Mouse (Mus musculus) adrenal gland, postnatal 10 days (tissue): ENCODE data around the gene Taok3. TPM values are rescaled to one million over a fixed set of nuclear protein-coding genes. Genes with fewer than 3 reads are reported as not detected.

Source experiments
- DNase-seq: peaks from one replicate; pipeline ENCODE4 v3.0.0; 2021; ENCODE audit warnings: mixed read lengths
- total RNA-seq, 2 experiments: library from RNA; stranded (reverse); gene quantifications; 2 replicates each; pipeline ENCODE4 v1.2.3; 2021

Taok3 gene
- total RNA-seq, 2 experiments from 2014 or later, result 26.0 to 29.3 TPM

DNA sequence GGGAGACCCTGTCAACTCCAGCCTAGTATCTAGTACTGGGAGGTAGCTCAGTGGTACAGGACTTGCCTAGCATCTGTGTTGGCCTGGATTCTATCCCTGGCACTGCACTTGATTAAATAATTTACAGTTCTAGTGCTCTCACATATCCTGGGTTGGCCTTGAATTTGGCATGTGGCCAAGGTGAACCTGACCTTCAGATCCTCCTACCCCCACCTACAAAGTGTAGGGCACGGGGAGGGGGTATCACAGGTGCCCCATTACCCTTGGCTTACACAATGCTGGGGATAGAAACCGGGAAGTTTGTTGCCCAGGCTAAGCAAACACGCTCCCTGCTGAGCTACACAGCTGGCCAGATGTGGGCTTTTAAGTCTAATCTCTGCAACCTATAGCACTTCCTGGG lies 183.0 kb downstream of the Taok3 start:
- no peak for DNase-seq

DNA sequence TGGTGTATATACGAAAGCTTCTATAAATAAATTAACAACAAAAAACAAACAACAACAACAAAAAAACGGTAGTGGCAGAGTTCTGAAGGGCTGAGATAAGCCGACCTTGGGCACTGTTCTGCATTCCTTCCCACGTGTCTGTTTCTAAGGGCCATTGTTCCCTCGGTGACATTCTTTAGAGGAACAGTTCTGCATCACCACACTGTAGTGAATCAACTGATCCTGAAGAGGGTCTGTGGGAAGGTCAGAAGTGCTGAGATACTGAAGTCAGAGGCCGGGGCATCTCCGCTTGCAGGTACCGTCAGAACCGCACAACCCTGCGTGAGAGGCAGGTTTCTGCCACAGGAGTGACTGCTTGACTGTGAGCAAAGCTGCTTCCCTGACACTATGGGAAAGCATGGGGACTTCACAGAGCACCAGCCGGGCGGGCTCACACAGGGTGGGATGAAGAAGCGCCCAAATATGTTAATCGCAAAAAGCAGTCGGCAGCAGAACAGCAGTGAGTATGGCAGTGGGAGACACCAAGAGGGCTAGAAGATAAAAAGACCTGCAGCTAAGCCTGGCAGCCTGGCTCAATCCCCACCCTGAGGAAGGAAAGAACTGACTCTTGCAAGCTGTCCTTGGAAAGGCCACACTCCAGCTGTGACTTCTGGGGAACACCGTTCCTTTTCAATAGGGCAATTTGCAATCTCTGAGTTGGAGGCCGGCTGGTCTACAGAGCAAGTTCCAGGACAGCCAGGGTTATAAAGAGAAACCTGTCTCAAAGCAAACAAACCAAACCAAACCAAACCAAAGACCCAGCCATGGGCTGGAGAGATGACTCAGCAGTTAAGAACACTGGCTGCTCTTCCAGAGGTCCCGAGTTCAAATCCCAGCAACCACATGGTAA lies 184.0 kb downstream of the Taok3 start:
- no peak for DNase-seq

GRCm38 (mm10) chr5:117304947-117305346 lies 185.0 kb downstream of the Taok3 start:
- DNase-seq, result peak; percentile 90

DNA sequence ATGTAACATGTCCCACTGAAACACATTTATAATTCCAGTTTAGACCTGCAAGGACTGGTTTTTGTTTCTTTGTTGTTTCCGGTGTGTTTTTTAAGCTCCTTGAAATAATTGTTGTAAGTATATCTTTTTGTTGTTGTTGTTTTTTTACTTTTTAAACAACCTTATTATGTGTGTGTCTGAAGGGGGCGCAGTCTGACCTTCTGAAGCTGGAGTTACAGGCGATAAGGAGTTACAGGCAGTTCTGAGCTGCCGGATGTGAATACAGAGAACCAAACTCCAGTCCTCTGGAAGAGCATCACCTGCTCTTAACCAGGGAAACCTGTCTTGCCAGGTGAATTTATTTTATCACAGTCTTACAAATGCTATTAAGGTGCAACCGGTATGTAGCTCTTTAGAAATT lies 185.8 kb downstream of the Taok3 start:
- no peak for DNase-seq

DNA sequence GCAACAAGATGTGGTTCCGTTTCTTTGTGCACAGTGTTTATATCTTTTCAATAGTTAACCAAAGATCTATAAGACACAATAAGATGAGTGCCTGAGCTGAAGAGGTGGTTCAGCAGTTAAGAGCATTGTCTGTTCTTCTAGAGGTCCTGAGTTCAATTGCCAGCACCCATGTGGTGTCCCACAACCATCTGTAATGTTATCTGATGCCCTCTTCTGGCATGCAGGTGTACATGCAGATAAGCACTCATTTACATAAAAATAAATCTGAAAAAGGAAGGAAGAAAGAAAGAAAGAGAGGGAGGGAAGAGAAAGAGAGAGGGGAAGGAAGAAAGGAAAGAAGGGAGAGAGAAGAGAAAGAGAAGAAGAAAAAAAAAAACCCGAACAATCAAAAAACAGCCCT lies 186.9 kb downstream of the Taok3 start:
- DNase-seq, result no peak

DNA sequence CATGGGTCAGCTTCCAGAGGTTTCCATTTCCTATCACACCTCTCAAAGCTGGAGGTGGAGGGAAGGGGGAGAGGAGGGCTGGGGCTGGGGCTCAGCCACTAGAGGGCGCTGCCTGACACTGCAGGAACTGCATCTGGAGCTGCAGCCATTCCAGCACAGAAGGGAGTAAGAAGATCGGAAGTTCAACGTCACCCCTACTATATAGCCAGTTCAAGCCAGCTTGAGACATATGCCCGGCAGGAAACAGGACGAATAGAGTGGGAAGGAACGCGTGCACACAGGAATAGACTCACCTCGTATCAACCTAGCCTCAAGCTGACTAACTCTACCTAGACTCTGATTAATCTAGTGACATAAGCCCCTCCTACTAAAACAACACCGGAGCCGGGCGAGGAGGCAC lies 187.8 kb downstream of the Taok3 start:
- peak; percentile 89 for DNase-seq

DNA sequence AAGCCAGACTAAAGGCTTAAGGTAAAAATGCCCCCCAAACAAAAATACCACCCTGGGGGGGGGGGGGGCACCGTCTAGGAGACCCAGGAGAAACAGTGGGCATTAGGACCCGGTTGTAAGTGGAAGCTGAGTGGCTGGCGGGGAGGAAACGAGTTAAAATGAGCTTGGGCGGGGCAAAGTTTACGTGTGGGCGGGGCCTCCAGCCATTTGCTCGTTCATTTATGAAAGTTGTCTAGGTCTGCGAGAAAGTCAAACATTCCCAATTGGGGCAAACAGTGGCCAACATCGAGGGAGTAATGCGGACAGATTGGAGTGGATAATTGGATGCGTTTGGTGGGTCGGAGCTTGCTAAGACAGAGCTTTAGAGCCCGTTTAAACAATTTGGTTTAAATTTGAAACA lies 193.5 kb downstream of the Taok3 start:
- DNase-seq, result peak; percentile 78

DNA sequence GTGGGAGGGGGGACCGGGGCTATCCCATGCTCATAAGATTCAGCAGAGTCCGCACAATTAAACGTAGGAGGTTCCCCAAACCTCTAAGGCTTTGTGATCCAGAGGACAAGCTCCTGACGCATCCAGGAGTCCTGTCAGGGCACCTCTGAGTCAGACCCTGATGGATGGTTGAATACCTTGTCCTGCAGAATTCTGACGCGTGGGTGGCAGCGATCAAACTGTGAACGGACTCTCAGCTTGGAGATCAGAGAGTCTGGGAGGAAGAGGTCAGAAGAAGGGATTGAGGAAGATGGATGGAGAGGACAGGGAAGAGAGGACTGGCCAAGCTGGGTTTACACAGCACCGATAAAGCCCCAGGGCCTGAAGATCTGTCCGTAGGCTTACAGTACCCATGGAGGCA lies 194.0 kb downstream of the Taok3 start:
- DNase-seq, result no peak

- DNase-seq, result no peak
Measured at GRCm38 (mm10) chr5:117314587-117315428, 194.9 kb downstream of the Taok3 start.

DNA sequence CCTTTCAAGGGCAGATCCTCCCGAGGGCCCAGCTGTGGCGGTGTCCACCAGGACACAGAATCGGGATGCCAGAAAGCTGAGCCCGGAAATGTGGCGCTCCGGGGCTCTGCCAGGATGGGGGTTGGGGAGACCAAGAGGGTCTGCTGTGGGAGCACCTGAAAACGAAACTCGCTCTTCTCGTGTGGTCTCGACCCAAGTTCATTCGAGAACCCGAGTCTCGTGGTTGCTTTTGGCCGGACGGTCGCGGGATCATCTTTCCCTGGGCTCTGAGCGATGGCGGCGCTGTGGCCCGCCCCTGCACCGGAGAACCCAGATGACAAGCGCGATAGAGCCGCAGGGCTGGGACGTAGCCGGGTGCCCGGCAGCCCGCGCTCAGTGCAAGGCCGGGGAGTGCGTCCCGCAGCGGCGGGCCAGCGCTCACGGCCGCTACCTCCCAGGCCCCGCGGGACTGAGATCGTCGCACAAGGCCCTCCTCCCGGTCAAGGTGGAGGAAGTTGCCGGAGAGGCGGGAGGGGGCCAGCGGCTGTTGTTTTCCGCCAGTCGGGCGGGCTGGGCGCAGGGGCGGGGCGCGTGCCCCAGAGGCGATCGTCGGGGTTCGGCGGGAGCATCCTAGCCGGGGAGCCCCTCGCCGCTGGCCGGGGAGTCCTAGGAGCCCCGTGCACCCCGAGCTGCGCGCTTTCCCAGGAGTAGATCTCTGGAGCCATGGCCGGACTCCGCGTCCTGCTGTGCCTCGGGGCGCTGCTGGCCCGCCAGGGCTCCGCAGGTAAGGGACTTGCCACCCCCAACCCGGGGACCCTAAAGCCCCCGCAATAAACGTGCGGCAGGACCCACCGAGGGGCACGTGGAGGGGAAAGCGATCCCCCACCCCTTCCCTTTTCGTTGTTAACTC lies 199.1 kb downstream of the Taok3 start, which contains the start of gene Vsig10:
Gene Vsig10 (plus strand): TSS at position 343 of the 889 bp plus-strand sequence.
- DNase-seq, result peak; percentile 82

GRCm38 (mm10) chr5:117323751-117324150 lies 203.8 kb downstream of the Taok3 start:
- DNase-seq, result no peak

Other genes with a start within 250 kb of the Taok3 start
- gene Suds3, start 4.0 kb upstream of the Taok3 start, total RNA-seq, result 100 to 1,000 TPM; 100 to 109 TPM
- gene Pebp1, start 167.5 kb downstream of the Taok3 start, total RNA-seq, result 100 to 1,000 TPM; 763 to 803 TPM
- gene Vsig10, start 199.0 kb downstream of the Taok3 start, total RNA-seq, result 10 to 100 TPM; 23.4 to 26.0 TPM
- gene Wsb2, start 237.2 kb downstream of the Taok3 start, total RNA-seq, result 10 to 100 TPM; 92.8 to 97.5 TPM